Mouse (Mus musculus) kidney, embryonic 14.5 days (tissue): ENCODE measurements around the gene Nyap2. TPM values are rescaled to one million over a fixed set of nuclear protein-coding genes. Genes with fewer than 3 reads are reported as not detected.

Experiments
- ATAC-seq: fragments of 200-750 bp; cut with Nextera tagmentation; 2 replicates; pipeline ENCODE4 v1.8.0; 2017; ENCODE audit warnings: moderate number of reproducible peaks, mild to moderate bottlenecking, moderate TSS enrichment, moderate library complexity; ENCODE audit not compliant: low FRiP score, low TSS enrichment
- H3K27ac ChIP-seq: fragments of 300-500 bp; sonication (generic); 2 replicates; pipeline ENCODE4 v1.5.1; 2014; ENCODE audit warnings: low read depth, mild to moderate bottlenecking, low read length, moderate library complexity, mixed read lengths
- H3K27me3 ChIP-seq: fragments of 300-500 bp; sonication (generic); 2 replicates; pipeline ENCODE4 v1.6.1; 2014; ENCODE audit warnings: mild to moderate bottlenecking, low read length; ENCODE audit not compliant: control insufficient read depth, insufficient read depth
- H3K36me3 ChIP-seq: fragments of 300-500 bp; sonication (generic); 2 replicates; pipeline ENCODE4 v1.6.1; 2014; ENCODE audit warnings: low read length, mixed read lengths; ENCODE audit not compliant: control insufficient read depth, insufficient read depth
- H3K4me1 ChIP-seq: fragments of 300-500 bp; sonication (generic); 2 replicates; pipeline ENCODE4 v1.6.1; 2014; ENCODE audit warnings: low read length, mixed read lengths; ENCODE audit not compliant: control insufficient read depth, insufficient read depth
- H3K4me2 ChIP-seq: fragments of 300-500 bp; sonication (generic); replicated peaks from 2 replicates; pipeline ENCODE4 v1.6.1; 2014; ENCODE audit warnings: low read depth, mild to moderate bottlenecking, low read length
- H3K4me3 ChIP-seq: fragments of 300-500 bp; sonication (generic); 2 replicates; pipeline ENCODE4 v1.5.1; 2014; ENCODE audit warnings: mild to moderate bottlenecking, low read length
- H3K9ac ChIP-seq: fragments of 300-500 bp; sonication (generic); 2 replicates; pipeline ENCODE4 v1.6.1; 2014; ENCODE audit warnings: low read depth, mild to moderate bottlenecking, low read length, moderate library complexity
- H3K9me3 ChIP-seq: fragments of 300-500 bp; sonication (generic); 2 replicates; pipeline ENCODE4 v1.6.1; 2016; ENCODE audit warnings: low read length; ENCODE audit not compliant: control insufficient read depth
- WGBS: fragments of 180-500 bp; shearing (Covaris S2); extraction: QIAGEN DNeasy Blood & Tissue Kit; methylation state at CpG from one replicate; pipeline ENCODE4 v1.1.7; 2014; 5-methylcytosine and 5-hydroxymethylcytosine counted together
- polyA plus RNA-seq: library from polyadenylated mRNA; unstranded; fragments of >200 nt; fragmentation: Nextera tagmentation; extraction: Ambion mirVana; gene quantifications from 2 replicates; pipeline ENCODE4 v1.2.1, GENCODE M21; 2014

Gene Nyap2
- 0.04 TPM in 1 of 2 replicates, not detected in the other for polyA plus RNA-seq

GRCm38 (mm10) chr1:81076831-81077664, at the start of gene Nyap2:
Nyap2 (plus strand) TSS chr1:81076950.
- no peak for ATAC-seq
- WGBS, result 37% methylated on average over 16 of the region's 16 CpGs
- Histone ChIP-seq H3K36me3 (no peaks in the 10 kb centered on the region), H3K4me2 (no peak within 1 kb of the TSS), H3K4me1 (no peaks in the 10 kb centered on the region), H3K27me3 (no peaks in the 10 kb centered on the region), H3K4me3 (no peak within 1 kb of the TSS), H3K27ac (no peak within 1 kb of the TSS), H3K9ac (no peak within 1 kb of the TSS), H3K9me3 (no peaks in the 10 kb centered on the region)

GRCm38 (mm10) chr1:81042907-81043868, 33.6 kb upstream of the Nyap2 start:
- WGBS, result 63% methylated on average over 5 of the region's 5 CpGs
- Histone ChIP-seq H3K27me3 (no peaks in the 10 kb centered on the region), H3K9me3 (no peaks in the 10 kb centered on the region), H3K36me3 (no peaks in the 10 kb centered on the region), H3K27ac (no peak overlapping the region), H3K4me3 (no peak overlapping the region), H3K4me1 (no peaks in the 10 kb centered on the region), H3K4me2 (no peak overlapping the region), H3K9ac (no peak overlapping the region)
- ATAC-seq, result no peak

GRCm38 (mm10) chr1:81058340-81058739, 18.4 kb upstream of the Nyap2 start:
- Histone ChIP-seq H3K36me3 (no peaks in the 10 kb centered on the region), H3K9ac (no peak overlapping the region), H3K4me2 (no peak overlapping the region), H3K27me3 (no peaks in the 10 kb centered on the region), H3K4me1 (no peaks in the 10 kb centered on the region), H3K4me3 (no peak overlapping the region), H3K27ac (no peak overlapping the region), H3K9me3 (no peaks in the 10 kb centered on the region)
- WGBS, result 78% methylated on average over 5 of the region's 5 CpGs
- no peak for ATAC-seq

- Histone ChIP-seq H3K27me3 (no peaks in the 10 kb centered on the region), H3K9ac (no peak overlapping the region), H3K36me3 (no peaks in the 10 kb centered on the region), H3K4me2 (no peak overlapping the region), H3K4me3 (no peak overlapping the region), H3K9me3 (no peaks in the 10 kb centered on the region), H3K4me1 (no peaks in the 10 kb centered on the region), H3K27ac (no peak overlapping the region)
- ATAC-seq, result no peak
- 80% methylated on average over 2 of the region's 2 CpGs for WGBS
These were observed 17.9 kb upstream of the Nyap2 start for GRCm38 (mm10) chr1:81058835-81059234.

DNA sequence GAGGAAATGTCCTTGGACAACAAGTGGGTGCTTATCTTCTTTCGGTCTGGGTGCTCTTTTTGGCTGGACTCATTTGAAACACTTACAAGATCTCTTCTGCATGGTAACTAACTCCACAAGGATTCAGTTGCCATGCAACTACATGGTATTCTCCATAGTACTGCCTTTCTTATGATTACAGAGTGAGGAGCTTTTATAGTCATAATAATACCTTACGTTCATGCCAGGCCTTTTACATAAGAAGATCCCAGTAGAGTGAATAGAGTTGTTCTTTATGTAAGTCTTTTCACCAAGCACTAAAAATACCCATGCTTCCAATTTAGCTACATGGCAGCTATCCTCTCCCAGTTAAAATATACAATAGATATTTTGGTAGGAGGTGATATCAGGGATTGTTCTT, 13.9 kb upstream of the Nyap2 start:
- no peaks in the 10 kb centered on the region for H3K36me3 ChIP-seq
- H3K27me3 ChIP-seq, result no peaks in the 10 kb centered on the region
- no peak overlapping the region for H3K9ac ChIP-seq
- H3K9me3 ChIP-seq, result no peaks in the 10 kb centered on the region
- ATAC-seq, result no peak
- no peak overlapping the region for H3K27ac ChIP-seq
- 96% methylated on average over 2 of the region's 2 CpGs for WGBS
- no peak overlapping the region for H3K4me3 ChIP-seq
- no peak overlapping the region for H3K4me2 ChIP-seq
- H3K4me1 ChIP-seq, result no peaks in the 10 kb centered on the region

- no peaks in the 10 kb centered on the region for H3K4me1 ChIP-seq
- ATAC-seq, result no peak
- no peak overlapping the region for H3K4me2 ChIP-seq
- no peak overlapping the region for H3K27ac ChIP-seq
- H3K9ac ChIP-seq, result no peak overlapping the region
- H3K4me3 ChIP-seq, result no peak overlapping the region
- no peaks in the 10 kb centered on the region for H3K9me3 ChIP-seq
- H3K27me3 ChIP-seq, result no peaks in the 10 kb centered on the region
- WGBS, result 67% methylated on average over 9 of the region's 9 CpGs
- no peaks in the 10 kb centered on the region for H3K36me3 ChIP-seq
These were observed 491 bp upstream of the Nyap2 start for GRCm38 (mm10) chr1:81076259-81076658.

- H3K9ac ChIP-seq, result no peak overlapping the region
- H3K9me3 ChIP-seq, result no peaks in the 10 kb centered on the region
- H3K4me1 ChIP-seq, result no peaks in the 10 kb centered on the region
- H3K27ac ChIP-seq, result no peak overlapping the region
- H3K4me3 ChIP-seq, result no peak overlapping the region
- no peaks in the 10 kb centered on the region for H3K36me3 ChIP-seq
- no peak overlapping the region for H3K4me2 ChIP-seq
- no peaks in the 10 kb centered on the region for H3K27me3 ChIP-seq
- WGBS, result 82% methylated on average over 9 of the region's 9 CpGs
- no peak for ATAC-seq
These were observed 1.0 kb downstream of the Nyap2 start for GRCm38 (mm10) chr1:81077665-81078314.

DNA sequence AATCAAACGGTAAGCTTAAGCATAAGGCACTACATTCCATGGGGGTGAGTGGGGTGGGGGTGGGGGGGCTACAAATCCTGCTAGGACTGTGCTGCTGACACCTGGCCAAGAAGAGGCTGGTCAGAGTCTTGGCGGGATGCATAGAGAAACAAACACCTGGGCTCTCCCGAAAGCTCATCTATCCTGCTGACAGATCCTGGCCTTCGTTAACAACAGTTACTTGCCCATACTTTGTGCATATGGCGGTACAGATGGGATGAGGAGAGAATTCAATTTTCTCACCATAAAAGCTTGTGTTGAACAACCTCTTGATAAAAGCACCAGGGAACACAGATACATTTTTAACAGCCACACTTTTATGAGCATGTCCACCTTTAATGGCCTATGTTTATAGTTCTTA, 10.7 kb downstream of the Nyap2 start:
- H3K27ac ChIP-seq, result no peak overlapping the region
- no peak overlapping the region for H3K9ac ChIP-seq
- no peaks in the 10 kb centered on the region for H3K36me3 ChIP-seq
- no peaks in the 10 kb centered on the region for H3K9me3 ChIP-seq
- WGBS, result 80% methylated on average over 5 of the region's 5 CpGs
- no peaks in the 10 kb centered on the region for H3K4me1 ChIP-seq
- H3K4me3 ChIP-seq, result no peak overlapping the region
- ATAC-seq, result no peak
- H3K4me2 ChIP-seq, result no peak overlapping the region
- no peaks in the 10 kb centered on the region for H3K27me3 ChIP-seq
